ENCODE assay signal across 8 mouse cellular contexts in the genomic region with DNA sequence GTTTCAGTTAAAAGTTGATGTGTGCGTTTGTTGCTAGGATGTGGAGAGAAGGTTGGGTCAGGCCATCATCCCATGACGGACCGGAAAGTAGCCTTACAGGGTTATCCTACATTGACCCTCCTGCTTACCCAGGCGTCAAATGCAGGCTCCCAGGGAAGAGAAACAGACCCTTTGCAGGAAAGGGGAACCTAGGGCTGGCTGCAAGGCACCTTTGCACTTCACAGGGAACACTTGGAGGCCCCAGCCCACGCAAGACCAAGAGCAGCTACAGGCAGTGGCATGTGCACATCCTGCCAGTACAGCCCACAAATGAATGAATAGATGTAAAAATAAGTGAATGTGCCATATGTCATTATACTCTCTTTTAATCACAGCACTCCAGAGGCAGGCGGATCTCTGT. TPM values are rescaled to one million over a fixed set of nuclear protein-coding genes. Genes with fewer than 3 reads are reported as not detected.
DNase-seq lines count a peak whose midpoint lies in the region; ATAC-seq and TF ChIP-seq lines count a peak whose summit lies in the region.

No protein-coding gene starts in this region.

- 17% methylated on average over 6 of the region's 6 CpGs for WGBS in hindbrain, embryonic 15.5 days
- 19% methylated on average over 6 of the region's 6 CpGs for WGBS in midbrain, embryonic 14.5 days

- H3K36me3 ChIP-seq in hindbrain, embryonic 15.5 days, result peaks cover 5% of the 10 kb centered on the region; the same call in 1 of the 2 replicates
- H3K36me3 ChIP-seq in midbrain, embryonic 14.5 days (ENCODE audit: control insufficient read depth, insufficient read depth, low read length), result 0 out of 2 replicates have a peak, but pooled peaks cover 10% of the 10 kb centered on the region

- H3K4me3 ChIP-seq in left cerebral cortex, adult 2 months, result peak overlapping the region; percentile 86
- H3K4me3 ChIP-seq in hindbrain, embryonic 15.5 days, result peak overlapping the region; percentile 75
- H3K4me3 ChIP-seq in midbrain, embryonic 14.5 days (replicated peaks; ENCODE audit: low read depth, low read length), result peak overlapping the region; percentile 78

- peak overlapping the region; percentile 77 for H3K9ac ChIP-seq in hindbrain, embryonic 15.5 days
- H3K9ac ChIP-seq in midbrain, embryonic 14.5 days (replicated peaks; ENCODE audit: low read length), result peak overlapping the region; percentile 66

- peak; percentile 16 for ATAC-seq in common myeloid progenitor, adult 5-6 weeks (replicated peaks; ENCODE audit: low read depth, poor library complexity, severe bottlenecking)
- ATAC-seq in hindbrain, embryonic 15.5 days (ENCODE audit: low FRiP score, low read depth), result peak; percentile 3
- ATAC-seq in midbrain, embryonic 14.5 days (ENCODE audit: low FRiP score, low TSS enrichment), result no peak; the same call in 1 of the 2 replicates

- no peaks in the 10 kb centered on the region for H3K27me3 ChIP-seq in hindbrain, embryonic 15.5 days
- no peaks in the 10 kb centered on the region for H3K27me3 ChIP-seq in midbrain, embryonic 14.5 days (ENCODE audit: control insufficient read depth, insufficient read depth, low read length)

- peak overlapping the region; percentile 97 for H3K27ac ChIP-seq in left cerebral cortex, adult 2 months
- H3K27ac ChIP-seq in hindbrain, embryonic 15.5 days (replicated peaks), result peak overlapping the region; percentile 98
- H3K27ac ChIP-seq in midbrain, embryonic 14.5 days (replicated peaks; ENCODE audit: low read depth, low read length), result peak overlapping the region; percentile 97

- TF ChIP-seq CTCF in left cerebral cortex, adult 2 months (IDR thresholded peaks at IDR 0.05), result no peak

- no peak for DNase-seq in left cerebral cortex, adult 2 months (ENCODE audit: extremely low spot score in 1 of 2, low spot score in 2 of 2)
- no peak for DNase-seq in left cerebral cortex, postnatal 36 days (ENCODE audit: low spot score in 2 of 2)
- DNase-seq in midbrain, embryonic 14.5 days, result no peak
- DNase-seq in natural killer cell, adult 2 months (ENCODE audit: low spot score in 2 of 2), result no peak
- no peak for DNase-seq in ovary, postnatal 10 days (ENCODE audit: low spot score)
- DNase-seq in embryo, embryonic 11 days, result no peak

- H3K9me3 ChIP-seq in hindbrain, embryonic 15.5 days, result no peaks in the 10 kb centered on the region
- no peaks in the 10 kb centered on the region for H3K9me3 ChIP-seq in midbrain, embryonic 14.5 days (ENCODE audit: control insufficient read depth, low read length)

- intact Hi-C loops in left cerebral cortex, adult 2 months (cut with DNase I), result loop anchor here (1.0 to 5.0 kb wide), 3 partner anchors 50 to 304 kb away; a partner anchor contains a TSS
- intact Hi-C loops in left cerebral cortex, postnatal 36 days (cut with DNase I), result loop anchor here (2.0 to 10.0 kb wide), 3 partner anchors 86 to 306 kb away; a partner anchor contains a TSS

- H3K4me2 ChIP-seq in hindbrain, embryonic 15.5 days, result peak overlapping the region; percentile 79
- peak overlapping the region; percentile 81 for H3K4me2 ChIP-seq in midbrain, embryonic 14.5 days (ENCODE audit: low read length)

- peaks cover 25% of the 10 kb centered on the region for H3K4me1 ChIP-seq in hindbrain, embryonic 15.5 days (replicated peaks)
- peaks cover 19% of the 10 kb centered on the region for H3K4me1 ChIP-seq in midbrain, embryonic 14.5 days (ENCODE audit: control insufficient read depth, insufficient read depth, low read length)

RNA-seq across cellular contexts. Expression of a gene that starts 17.9 kb away (rescaled TPM):
- total RNA-seq in left cerebral cortex, adult 2 months (2021), result 10 to 100 TPM; 64.5 to 75.9 TPM
- 10 to 100 TPM; 69.8 to 75.7 TPM for total RNA-seq in left cerebral cortex, postnatal 36 days (2021)
- total RNA-seq in common myeloid progenitor, adult 5-6 weeks (2017), result 0.87 and 4.1 TPM in 2 replicates
- polyA plus RNA-seq in hindbrain, embryonic 15.5 days (2015; fragmentation: Nextera tagmentation; extraction: Ambion mirVana), result 18.0 and 21.3 TPM in 2 replicates
- 8.2 and 10.3 TPM in 2 replicates for polyA plus RNA-seq in midbrain, embryonic 14.5 days (2014; fragmentation: Nextera tagmentation; extraction: Ambion mirVana)

Comparison
In these comparisons a context has a peak if more than half of its experiments do, and no peak if none do; other contexts are left out.
1. RNA of a gene that starts 17.9 kb away (total RNA-seq): 64.5 to 75.9 TPM in left cerebral cortex, adult 2 months and 69.8 to 75.7 TPM in left cerebral cortex, postnatal 36 days; 0.87 to 4.1 TPM in common myeloid progenitor, adult 5-6 weeks; every median in the first group is over 10 times any median in the second.
2. Peak in every context shown above with its lines, with median percentiles within 50 percentile points of each other: H3K27ac ChIP-seq and H3K4me3 ChIP-seq.